Mouse (Mus musculus) C2C12 (cell line): ENCODE results near the gene Faf1.

Experiments
- CEBPB ChIP-seq: IDR thresholded peaks from one replicate; pipeline ENCODE4 v1.6.1; 2011; ENCODE audit warnings: low read depth, mild to moderate bottlenecking, control low read depth, moderate library complexity
- CTCF ChIP-seq: IDR thresholded peaks from one replicate; pipeline ENCODE4 v1.5.1; 2011; ENCODE audit not compliant: control insufficient read depth, insufficient read depth, insufficient read length
- FOSL1 ChIP-seq: IDR thresholded peaks from one replicate; pipeline ENCODE4 v1.8.0; 2011; ENCODE audit warnings: mild to moderate bottlenecking, low read length; ENCODE audit not compliant: poor library complexity, insufficient read depth, severe bottlenecking
- MAX ChIP-seq: IDR thresholded peaks from one replicate; pipeline ENCODE4 v1.6.1; 2011; ENCODE audit warnings: mild to moderate bottlenecking, control low read depth
- MYOG ChIP-seq: IDR thresholded peaks from one replicate; pipeline ENCODE4 v1.6.1; 2011; ENCODE audit not compliant: control insufficient read depth, insufficient read length; ENCODE audit errors: extremely low read depth
- USF1 ChIP-seq: IDR thresholded peaks from one replicate; pipeline ENCODE4 v1.6.1; 2011; ENCODE audit warnings: low read depth, mild to moderate bottlenecking, control low read depth, moderate library complexity

DNA sequence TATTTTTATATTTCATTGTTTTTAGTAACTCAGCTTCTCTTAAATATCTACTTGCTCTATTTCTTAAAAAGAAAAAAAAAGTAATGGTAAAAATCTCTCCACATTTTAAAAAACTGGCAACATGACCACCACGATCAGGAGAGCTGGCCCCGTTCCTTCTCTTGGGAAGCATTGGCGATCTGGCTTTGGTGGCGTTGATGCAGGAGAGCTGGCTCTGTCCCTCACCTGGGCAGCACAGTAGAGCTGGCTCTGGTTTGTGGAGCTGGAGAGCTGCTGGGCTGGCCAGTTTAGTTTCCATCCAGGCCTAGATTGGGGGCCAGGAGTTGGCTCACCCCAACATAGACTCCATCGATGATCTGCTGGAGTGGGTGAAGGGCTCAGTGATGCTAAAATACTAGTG lies 42.9 kb downstream of the Faf1 start:
- TF ChIP-seq USF1 = no peak
- no peak for TF ChIP-seq CTCF
- TF ChIP-seq CEBPB = no peak
- TF ChIP-seq MAX = no peak
- TF ChIP-seq MYOG = no peak
- TF ChIP-seq FOSL1 = no peak
